Mouse (Mus musculus) bone marrow, adult 2 months (tissue): ENCODE results near the gene Tnxb.
"Not testable (repeated sequence)": the region's sequence is repeated elsewhere in the genome, so short reads cannot be mapped to it uniquely, and the experiment has no call there.

Source experiments
- CTCF ChIP-seq: fragments of 200-500 bp; IDR thresholded peaks from 2 replicates; pipeline ENCODE4 v1.5.1; 2011; ENCODE audit warnings: low read length, control low read depth; ENCODE audit not compliant: control insufficient read depth, insufficient read depth
- POLR2A ChIP-seq: fragments of 200-500 bp; IDR thresholded peaks from 2 replicates; pipeline ENCODE4 v1.6.1; 2011; ENCODE audit warnings: low read depth, mild to moderate bottlenecking, control low read depth, low read length, borderline replicate concordance; ENCODE audit not compliant: control insufficient read depth

- TF ChIP-seq CTCF, POLR2A: not testable (repeated sequence)
Measured at GRCm38 (mm10) chr17:34744611-34745010, 74.3 kb downstream of the Tnxb start.
